Mouse (Mus musculus): ENCODE results near the gene Gnaq.

GRCm38 (mm10) chr19:16141857-16142256 lies 9.2 kb downstream of the Gnaq start:
- no peak for TF ChIP-seq CTCF (IDR thresholded peaks at IDR 0.05; ENCODE audit: control insufficient read depth, insufficient read depth, low read length)
- TF ChIP-seq POLR2A (IDR thresholded peaks at IDR 0.05; ENCODE audit: borderline replicate concordance, control insufficient read depth, low read depth, low read length) = no peak
